Mouse (Mus musculus) fibroblast of lung, adult 2 months (primary cell): Measurements from ENCODE around the gene Pfkfb4.

Experiments used
- DNase-seq: peaks from one replicate; pipeline ENCODE4 v3.0.0-alpha.2; 2011; ENCODE audit warnings: low read depth

The Pfkfb4 gene

GRCm38 (mm10) chr9:108996411-108996810 is 4.8 kb downstream of the Pfkfb4 start:
- DNase-seq, result no peak

- DNase-seq, result no peak
Measured at GRCm38 (mm10) chr9:108998287-108999166, 6.9 kb downstream of the Pfkfb4 start.

DNA sequence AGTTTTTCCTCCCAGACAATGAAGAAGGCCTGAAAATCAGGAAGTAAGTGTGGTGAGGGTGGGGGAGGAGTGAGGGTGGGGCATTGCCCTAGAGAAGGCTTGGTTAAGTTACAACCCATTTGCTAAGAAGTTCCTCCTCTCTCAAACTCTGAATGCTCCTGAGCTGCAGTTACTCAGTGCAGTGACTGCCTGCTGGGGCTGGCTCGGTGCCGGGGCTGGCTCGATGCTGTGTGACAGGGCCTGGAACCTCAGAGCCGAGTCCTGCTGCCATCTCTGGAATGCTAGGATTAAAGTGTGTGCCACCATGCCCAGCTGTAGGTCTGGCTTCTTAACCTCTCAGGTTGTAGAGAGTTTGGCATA is 7.6 kb downstream of the Pfkfb4 start:
- no peak for DNase-seq

DNA sequence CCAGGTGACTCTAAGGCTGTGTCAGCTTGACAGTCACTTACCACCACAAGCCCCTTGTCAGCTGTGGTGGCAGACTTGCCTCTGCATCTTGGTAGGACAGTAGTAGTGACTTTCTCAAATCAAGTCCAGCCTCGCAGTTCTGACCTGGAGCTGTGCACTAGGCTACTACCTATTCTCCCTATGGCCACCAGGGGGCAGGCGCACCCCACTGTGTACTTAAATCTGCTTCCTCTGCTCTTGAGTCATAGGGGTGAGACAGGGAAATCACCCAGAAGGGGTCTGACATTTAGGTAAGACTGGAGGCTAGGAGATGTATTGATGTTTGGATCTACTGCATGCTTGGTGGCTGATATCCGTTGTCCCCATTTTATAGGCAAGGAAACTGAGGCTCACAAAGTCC is 9.1 kb downstream of the Pfkfb4 start:
- DNase-seq, result peak; percentile 48

DNA sequence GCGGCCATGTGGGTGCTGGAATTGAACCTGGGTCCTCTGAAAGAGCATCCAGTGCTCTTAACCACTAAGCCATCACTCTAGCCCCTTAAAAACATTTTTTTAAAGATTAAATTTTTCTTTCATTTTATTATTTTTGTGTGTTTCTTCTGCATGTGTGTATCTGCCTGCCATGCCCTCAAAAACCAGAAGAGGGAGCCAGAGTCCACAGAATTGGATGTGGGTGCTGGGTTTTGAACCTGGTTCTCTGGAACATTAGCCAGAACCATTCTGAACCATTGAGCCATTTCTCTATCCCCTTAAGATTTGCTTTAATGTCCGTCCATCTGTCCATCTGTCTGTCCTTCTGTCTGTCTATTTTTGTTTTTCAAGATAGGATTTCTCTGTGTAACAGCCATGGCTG is 11.6 kb downstream of the Pfkfb4 start:
- DNase-seq, result no peak

- DNase-seq, result no peak
Measured at GRCm38 (mm10) chr9:109007025-109007780, 15.6 kb downstream of the Pfkfb4 start.

DNA sequence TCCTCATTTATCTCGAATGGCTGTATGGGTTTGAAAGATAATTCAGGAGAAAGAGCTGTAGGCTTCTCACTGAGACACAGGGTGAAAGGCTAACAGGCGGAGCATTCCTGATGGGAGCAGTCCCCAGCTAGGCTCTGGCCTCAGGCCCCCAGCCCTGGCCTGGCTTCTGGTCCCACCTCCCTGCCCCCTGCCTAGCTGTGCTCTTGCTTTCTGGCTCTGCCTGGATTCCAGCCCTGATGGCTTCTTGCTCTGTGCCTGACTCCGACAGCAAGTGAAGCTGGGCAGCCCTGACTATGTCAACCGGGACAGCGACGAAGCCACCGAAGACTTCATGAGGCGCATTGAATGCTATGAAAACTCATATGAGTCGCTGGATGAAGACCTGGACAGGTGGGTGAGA is 16.5 kb downstream of the Pfkfb4 start:
- DNase-seq, result no peak

DNA sequence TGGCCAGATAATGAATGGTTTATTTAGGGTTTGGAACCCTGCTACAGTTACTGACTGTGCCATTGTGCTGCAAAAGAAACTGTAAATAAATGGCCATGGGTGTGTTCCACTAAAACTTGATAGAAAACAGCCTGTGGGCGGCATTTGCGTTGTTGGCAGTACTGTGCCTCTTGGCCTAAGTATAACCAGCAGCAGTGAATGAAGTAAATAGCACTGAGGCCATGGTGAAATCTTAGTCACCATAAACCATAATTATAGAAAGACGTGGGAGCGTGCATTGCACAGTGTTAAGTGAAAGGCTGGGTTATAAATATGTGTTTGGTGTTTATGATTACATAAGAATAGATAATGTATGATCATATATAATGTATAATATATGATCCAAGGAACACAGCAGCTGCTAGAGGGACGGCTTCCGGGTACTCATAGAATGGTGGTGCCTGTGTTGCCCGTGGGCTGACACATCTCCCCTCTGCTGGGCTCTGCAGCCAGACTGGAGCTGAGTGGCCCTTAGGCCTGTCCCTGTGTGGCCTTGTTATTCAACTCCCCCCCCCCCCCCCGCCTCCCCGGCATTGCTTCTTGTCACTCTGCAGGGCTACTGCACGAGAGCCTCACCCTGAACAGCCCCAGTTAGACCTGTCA is 17.5 kb downstream of the Pfkfb4 start:
- peak; percentile 59 for DNase-seq

GRCm38 (mm10) chr9:109009636-109010315 is 18.2 kb downstream of the Pfkfb4 start:
- DNase-seq, result no peak

GRCm38 (mm10) chr9:109010316-109010690 is 18.7 kb downstream of the Pfkfb4 start:
- no peak for DNase-seq

DNA sequence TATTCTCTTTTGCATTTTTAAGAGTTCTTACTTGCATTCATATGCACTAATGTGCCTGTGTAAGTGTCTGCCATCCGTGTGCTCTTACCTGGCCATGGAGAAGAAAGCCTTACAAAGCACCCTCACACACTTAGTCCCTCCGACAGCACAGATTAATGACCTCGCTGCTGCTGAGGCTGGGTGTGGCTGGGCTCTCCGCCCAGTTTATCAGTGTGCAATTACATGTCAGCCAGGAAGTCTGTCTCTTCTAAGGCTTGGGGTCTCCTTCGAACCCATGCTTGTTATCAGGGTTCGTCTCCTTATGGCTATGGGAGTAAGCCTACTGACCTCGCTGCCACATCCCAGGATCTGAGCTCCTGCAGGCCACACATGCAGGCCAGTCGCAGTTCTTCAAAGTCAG is 23.8 kb downstream of the Pfkfb4 start:
- DNase-seq, result no peak

- DNase-seq, result no peak
Measured at GRCm38 (mm10) chr9:109016973-109017604, 25.5 kb downstream of the Pfkfb4 start.

DNA sequence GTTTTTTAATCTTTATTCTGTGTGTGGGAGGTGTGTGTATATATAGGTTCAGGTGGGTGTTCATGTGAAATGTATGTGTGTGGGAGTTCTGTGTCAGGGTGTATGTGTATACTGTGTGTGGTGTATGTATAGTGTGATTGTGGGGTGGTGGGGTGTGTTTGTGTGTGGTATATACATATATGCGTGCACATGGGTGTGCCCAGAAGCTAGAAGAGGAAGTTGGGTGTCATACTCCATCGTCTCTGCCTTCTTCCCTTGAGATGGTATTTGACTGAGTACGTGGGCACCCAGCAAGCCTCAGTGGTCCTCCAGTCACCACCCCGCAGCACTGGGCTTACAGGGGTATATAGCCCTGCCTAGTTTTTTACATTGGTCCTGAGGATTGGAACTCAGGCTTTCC is 29.9 kb downstream of the Pfkfb4 start:
- no peak for DNase-seq

- no peak for DNase-seq
Measured at GRCm38 (mm10) chr9:109022866-109023685, 31.5 kb downstream of the Pfkfb4 start.

- DNase-seq, result no peak
Measured at GRCm38 (mm10) chr9:109027521-109027920, 35.9 kb downstream of the Pfkfb4 start.

GRCm38 (mm10) chr9:109028421-109028820 is 36.8 kb downstream of the Pfkfb4 start:
- DNase-seq, result no peak

DNA sequence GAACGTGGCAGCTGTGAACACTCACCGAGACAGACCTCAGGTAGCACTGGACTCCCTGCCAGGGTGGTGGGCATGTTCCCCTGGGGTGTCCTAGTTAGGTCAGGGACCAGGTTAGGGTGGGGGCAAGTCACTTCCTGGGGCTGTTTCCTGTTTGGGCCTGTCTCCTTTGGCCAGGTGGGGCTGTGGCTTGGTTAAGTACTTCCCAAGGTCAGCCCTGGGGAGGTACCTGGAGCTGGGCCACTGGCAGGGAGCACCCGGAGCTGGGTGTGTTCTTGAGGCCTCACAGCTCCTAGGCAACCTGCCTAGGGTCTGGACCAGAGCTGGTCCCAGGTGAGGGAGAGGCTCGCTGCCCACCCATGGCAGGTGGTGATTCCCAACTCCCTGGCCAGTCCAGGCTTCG is 37.3 kb downstream of the Pfkfb4 start:
- no peak for DNase-seq

DNA sequence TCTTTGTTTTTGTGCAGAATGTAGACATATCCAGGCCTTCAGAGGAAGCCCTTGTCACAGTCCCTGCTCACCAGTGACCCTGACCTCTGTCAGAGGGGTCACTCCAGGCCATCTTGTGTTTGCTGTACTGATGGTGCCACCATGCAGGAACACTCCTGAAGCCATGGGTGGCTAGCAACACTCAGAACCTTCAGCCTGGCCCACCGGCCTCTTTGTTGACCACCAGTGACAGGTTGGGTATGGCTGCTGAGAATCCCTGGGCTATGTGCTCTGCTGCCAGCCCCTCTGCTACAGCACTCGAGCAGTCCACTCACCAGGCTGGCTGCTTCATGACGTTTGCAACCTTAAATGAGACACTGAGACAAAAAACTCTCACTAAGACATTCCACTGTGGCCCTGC is 38.7 kb downstream of the Pfkfb4 start:
- DNase-seq, result no peak

GRCm38 (mm10) chr9:109031001-109031400 is 39.4 kb downstream of the Pfkfb4 start:
- DNase-seq, result no peak

GRCm38 (mm10) chr9:109031686-109032085 is 40.1 kb downstream of the Pfkfb4 start:
- DNase-seq, result no peak

DNA sequence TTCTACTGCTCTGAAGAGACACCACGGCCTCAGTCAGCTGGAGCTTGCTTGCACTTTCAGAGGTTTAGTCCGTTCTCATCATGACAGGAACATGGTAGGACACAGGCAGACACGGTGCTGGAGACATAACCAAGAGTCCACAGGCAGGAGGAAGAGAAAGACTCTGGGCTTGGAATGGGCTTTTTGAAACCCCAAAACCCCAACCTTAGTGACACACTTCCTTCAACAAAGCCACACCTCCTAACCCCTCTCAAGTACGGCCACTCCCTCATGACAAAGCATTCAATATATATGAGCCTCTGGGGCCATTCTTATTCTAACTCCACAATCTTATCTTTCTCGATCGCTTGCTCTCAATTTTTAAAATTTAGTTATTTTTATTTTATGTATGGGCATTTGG is 40.9 kb downstream of the Pfkfb4 start:
- no peak for DNase-seq
